In genomic region chr12:91418791-91419190, GRCm38 (mm10) we compare ENCODE assay signal across 8 mouse cellular contexts. TPM values are rescaled to one million over a fixed set of nuclear protein-coding genes. Genes with fewer than 3 reads are reported as not detected.
DNase-seq lines count a peak whose midpoint lies in the region; ATAC-seq lines count a peak whose summit lies in the region.

No protein-coding gene starts in this region.

- H3K9me3 ChIP-seq in midbrain, embryonic 10.5 days (replicated peaks) = no peaks in the 10 kb centered on the region
- H3K9me3 ChIP-seq in midbrain, embryonic 16.5 days (replicated peaks; ENCODE audit: control insufficient read depth, low read length, poor library complexity, severe bottlenecking) = no peaks in the 10 kb centered on the region
- no peaks in the 10 kb centered on the region for H3K9me3 ChIP-seq in liver, embryonic 13.5 days (replicated peaks)

- H3K4me3 ChIP-seq in midbrain, embryonic 10.5 days = no peak overlapping the region
- H3K4me3 ChIP-seq in midbrain, embryonic 16.5 days (ENCODE audit: low read depth, low read length) = no peak overlapping the region
- H3K4me3 ChIP-seq in liver, embryonic 13.5 days (replicated peaks) = no peak overlapping the region

- H3K4me1 ChIP-seq in midbrain, embryonic 10.5 days = peaks cover 6% of the 10 kb centered on the region; the same call in 1 of the 2 replicates
- H3K4me1 ChIP-seq in midbrain, embryonic 16.5 days (ENCODE audit: control insufficient read depth, insufficient read depth, low read length) = no peaks in the 10 kb centered on the region
- H3K4me1 ChIP-seq in liver, embryonic 13.5 days (replicated peaks) = no peaks in the 10 kb centered on the region

- WGBS in midbrain, embryonic 10.5 days = 51% methylated on average over 7 of the region's 7 CpGs
- 46% methylated on average over 7 of the region's 7 CpGs for WGBS in midbrain, embryonic 16.5 days
- WGBS in liver, embryonic 13.5 days (ENCODE audit: insufficient replicate concordance) = 27% methylated on average over 7 of the region's 7 CpGs

- H3K4me2 ChIP-seq in midbrain, embryonic 16.5 days (ENCODE audit: low read length) = no peak overlapping the region
- H3K4me2 ChIP-seq in liver, embryonic 13.5 days = no peak overlapping the region

- DNase-seq in midbrain, embryonic 10.5 days (ENCODE audit: low spot score) = peak; percentile 58
- peak; percentile 76 for DNase-seq in adipocyte (ENCODE audit: low spot score)
- DNase-seq in embryo, embryonic 11 days = peak; percentile 57
- DNase-seq in liver, embryonic 13.5 days = peak; percentile 31
- peak; percentile 66 for DNase-seq in right cerebral cortex, postnatal 4 days
- no peak for DNase-seq in Muller cell, postnatal 12 days (ENCODE audit: inconsistent ontology term)

- no peak overlapping the region for H3K9ac ChIP-seq in midbrain, embryonic 16.5 days (ENCODE audit: low read depth, low read length)
- no peak overlapping the region for H3K9ac ChIP-seq in liver, embryonic 13.5 days

- ATAC-seq in midbrain, embryonic 16.5 days = no peak
- peak; percentile 60 for ATAC-seq in inflammation-experienced regulatory T-cells, adult 6 months
- no peak for ATAC-seq in liver, embryonic 13.5 days (ENCODE audit: low read depth)

- no peak overlapping the region for H3K27ac ChIP-seq in midbrain, embryonic 10.5 days (replicated peaks)
- no peak overlapping the region for H3K27ac ChIP-seq in midbrain, embryonic 16.5 days (ENCODE audit: low read length)
- H3K27ac ChIP-seq in liver, embryonic 13.5 days = no peak overlapping the region

- no peaks in the 10 kb centered on the region; the same call in 1 of the 2 replicates for H3K27me3 ChIP-seq in midbrain, embryonic 10.5 days (ENCODE audit: low read depth, poor library complexity, severe bottlenecking)
- no peaks in the 10 kb centered on the region for H3K27me3 ChIP-seq in midbrain, embryonic 16.5 days (ENCODE audit: control insufficient read depth, insufficient read depth, low read depth, low read length)
- no peaks in the 10 kb centered on the region for H3K27me3 ChIP-seq in liver, embryonic 13.5 days

- H3K36me3 ChIP-seq in midbrain, embryonic 10.5 days = no peaks in the 10 kb centered on the region
- H3K36me3 ChIP-seq in midbrain, embryonic 16.5 days (ENCODE audit: control insufficient read depth, insufficient read depth, low read length) = no peaks in the 10 kb centered on the region
- H3K36me3 ChIP-seq in liver, embryonic 13.5 days = no peaks in the 10 kb centered on the region

RNA-seq across cellular contexts. Expression of gene Tshr, which starts 34.4 kb away (rescaled TPM):
- polyA plus RNA-seq in midbrain, embryonic 10.5 days (2016; fragmentation: Nextera tagmentation; extraction: Ambion mirVana) = 0.05 and 0.21 TPM in 2 replicates
- polyA plus RNA-seq in midbrain, embryonic 16.5 days (2015; fragmentation: Nextera tagmentation; extraction: Ambion mirVana) = 0.35 and 0.43 TPM in 2 replicates
- polyA plus RNA-seq in inflammation-experienced regulatory T-cells, adult 6 months (2017; shearing (Covaris generic)) = not detected
- 0.13 TPM in 1 of 2 replicates, not detected in the other for polyA plus RNA-seq in liver, embryonic 13.5 days (2015; fragmentation: Nextera tagmentation; extraction: Ambion mirVana)

RNA-seq across cellular contexts. Expression of gene Cep128, which starts 34.6 kb away (rescaled TPM):
- polyA plus RNA-seq in midbrain, embryonic 10.5 days (2016; fragmentation: Nextera tagmentation; extraction: Ambion mirVana) = 8.6 and 9.7 TPM in 2 replicates
- 3.6 and 4.2 TPM in 2 replicates for polyA plus RNA-seq in midbrain, embryonic 16.5 days (2015; fragmentation: Nextera tagmentation; extraction: Ambion mirVana)
- 10 to 100 TPM in 2 of 3 experiments, 1 to 10 TPM in 1; 6.3 to 16.3 (median 12.1) TPM for polyA plus RNA-seq in inflammation-experienced regulatory T-cells, adult 6 months (2017; shearing (Covaris generic))
- 9.0 and 11.0 TPM in 2 replicates for polyA plus RNA-seq in liver, embryonic 13.5 days (2015; fragmentation: Nextera tagmentation; extraction: Ambion mirVana)
